ENCODE assay signal across 23 mouse cellular contexts in genomic region chr2:34239315-34239858, GRCm38 (mm10).
DNase-seq lines count a peak whose midpoint lies in the region; ATAC-seq lines count a peak whose summit lies in the region.
"Had no signal": no experiment of that assay in that cellular context is flagged by ENCODE, and none has a peak within 500 bp of the region (broad histone marks: within the 10 kb centered on the region; RNA-seq: fewer than 3 reads in every experiment).

No protein-coding gene starts in this region.

- H3K9ac ChIP-seq in midbrain, embryonic 11.5 days (ENCODE audit: low read length) = no peak overlapping the region
- H3K9ac ChIP-seq in hindbrain, embryonic 15.5 days = no peak overlapping the region
- H3K9ac ChIP-seq in midbrain, embryonic 14.5 days (replicated peaks; ENCODE audit: low read length) = no peak overlapping the region
- H3K9ac ChIP-seq: embryonic facial prominence, embryonic 13.5 days; intestine, embryonic 15.5 days; limb, embryonic 13.5 days; liver, embryonic 12.5 days had no signal

- H3K4me3 ChIP-seq in midbrain, embryonic 11.5 days (ENCODE audit: low read depth, low read length) = no peak overlapping the region
- H3K4me3 ChIP-seq in midbrain, embryonic 10.5 days = no peak overlapping the region
- no peak overlapping the region for H3K4me3 ChIP-seq in hindbrain, embryonic 15.5 days
- no peak overlapping the region for H3K4me3 ChIP-seq in midbrain, embryonic 14.5 days (replicated peaks; ENCODE audit: low read depth, low read length)
- H3K4me3 ChIP-seq: embryonic facial prominence, embryonic 13.5 days; erythroblast, embryonic 14.5 days; intestine, embryonic 15.5 days; limb, embryonic 13.5 days; liver, embryonic 12.5 days had no signal

- H3K4me2 ChIP-seq in midbrain, embryonic 11.5 days = no peak overlapping the region
- H3K4me2 ChIP-seq in hindbrain, embryonic 15.5 days = no peak overlapping the region
- no peak overlapping the region for H3K4me2 ChIP-seq in midbrain, embryonic 14.5 days (ENCODE audit: low read length)
- H3K4me2 ChIP-seq: embryonic facial prominence, embryonic 13.5 days; intestine, embryonic 15.5 days; limb, embryonic 13.5 days; liver, embryonic 12.5 days had no signal

- DNase-seq in midbrain, embryonic 11.5 days (ENCODE audit: low spot score, missing footprints) = no peak
- DNase-seq in midbrain, embryonic 10.5 days (ENCODE audit: low spot score) = no peak
- DNase-seq in midbrain, embryonic 14.5 days = no peak
- no peak for DNase-seq in heart, adult 11 months
- no peak for DNase-seq in kidney, postnatal 4 days
- DNase-seq in testis, postnatal 14 days (ENCODE audit: low spot score) = no peak
- DNase-seq: adrenal gland, adult 2 months; cerebellum, adult 11-12 months; cerebellum, postnatal 10 days; gastrocnemius, postnatal 36 days; heart, postnatal 4 days; kidney, adult 9 months; kidney, postnatal 14 days; lung, adult 18-20 months; lung, postnatal 10 days; right cerebral cortex, postnatal 4 days; thymus, postnatal 4 days had no signal

- H3K9me3 ChIP-seq in midbrain, embryonic 11.5 days (ENCODE audit: control insufficient read depth, low read length) = no peaks in the 10 kb centered on the region
- H3K9me3 ChIP-seq in midbrain, embryonic 10.5 days (replicated peaks) = no peaks in the 10 kb centered on the region
- no peaks in the 10 kb centered on the region for H3K9me3 ChIP-seq in hindbrain, embryonic 15.5 days
- H3K9me3 ChIP-seq in midbrain, embryonic 14.5 days (ENCODE audit: control insufficient read depth, low read length) = no peaks in the 10 kb centered on the region
- H3K9me3 ChIP-seq: embryonic facial prominence, embryonic 13.5 days; intestine, embryonic 15.5 days; limb, embryonic 13.5 days; liver, embryonic 12.5 days had no signal

- peaks cover 18% of the 10 kb centered on the region for H3K4me1 ChIP-seq in midbrain, embryonic 11.5 days (ENCODE audit: control insufficient read depth, insufficient read depth, low read length)
- peaks cover 62% of the 10 kb centered on the region for H3K4me1 ChIP-seq in midbrain, embryonic 10.5 days
- H3K4me1 ChIP-seq in hindbrain, embryonic 15.5 days (replicated peaks) = peaks cover 21% of the 10 kb centered on the region
- peaks cover 52% of the 10 kb centered on the region for H3K4me1 ChIP-seq in midbrain, embryonic 14.5 days (ENCODE audit: control insufficient read depth, insufficient read depth, low read length)
- H3K4me1 ChIP-seq: embryonic facial prominence, embryonic 13.5 days; liver, embryonic 12.5 days had no signal

- ATAC-seq in midbrain, embryonic 11.5 days (ENCODE audit: low FRiP score) = peak; percentile 52; the same call in 1 of the 2 replicates
- ATAC-seq in hindbrain, embryonic 15.5 days (ENCODE audit: low FRiP score, low read depth) = no peak
- no peak; the same call in 1 of the 2 replicates for ATAC-seq in midbrain, embryonic 14.5 days (ENCODE audit: low FRiP score, low TSS enrichment)
- ATAC-seq: intestine, embryonic 15.5 days; liver, embryonic 12.5 days had no signal

- H3K36me3 ChIP-seq in midbrain, embryonic 11.5 days (ENCODE audit: control insufficient read depth, insufficient read depth, low read length) = no peaks in the 10 kb centered on the region
- no peaks in the 10 kb centered on the region for H3K36me3 ChIP-seq in midbrain, embryonic 10.5 days
- no peaks in the 10 kb centered on the region for H3K36me3 ChIP-seq in hindbrain, embryonic 15.5 days
- no peaks in the 10 kb centered on the region for H3K36me3 ChIP-seq in midbrain, embryonic 14.5 days (ENCODE audit: control insufficient read depth, insufficient read depth, low read length)
- H3K36me3 ChIP-seq: embryonic facial prominence, embryonic 13.5 days; intestine, embryonic 15.5 days; limb, embryonic 13.5 days; liver, embryonic 12.5 days had no signal

- 51% methylated on average over 4 of the region's 4 CpGs for WGBS in midbrain, embryonic 11.5 days
- 60% methylated on average over 4 of the region's 4 CpGs for WGBS in midbrain, embryonic 10.5 days
- 37% methylated on average over 4 of the region's 4 CpGs for WGBS in hindbrain, embryonic 15.5 days
- 24% methylated on average over 4 of the region's 4 CpGs for WGBS in midbrain, embryonic 14.5 days

- no peak overlapping the region for H3K27ac ChIP-seq in midbrain, embryonic 11.5 days (ENCODE audit: low read depth, low read length)
- H3K27ac ChIP-seq in midbrain, embryonic 10.5 days (replicated peaks) = no peak overlapping the region; the same call in 1 of the 2 replicates
- H3K27ac ChIP-seq in hindbrain, embryonic 15.5 days (replicated peaks) = 0 out of 2 replicates have a peak overlapping the region, but pooled peaks have one; percentile 4
- H3K27ac ChIP-seq in midbrain, embryonic 14.5 days (replicated peaks; ENCODE audit: low read depth, low read length) = peak overlapping the region; percentile 73; the same call in 1 of the 2 replicates
- H3K27ac ChIP-seq: embryonic facial prominence, embryonic 13.5 days; intestine, embryonic 15.5 days; limb, embryonic 13.5 days; liver, embryonic 12.5 days had no signal

- no peaks in the 10 kb centered on the region for H3K27me3 ChIP-seq in midbrain, embryonic 11.5 days (ENCODE audit: control insufficient read depth, insufficient read depth, low read length)
- H3K27me3 ChIP-seq in midbrain, embryonic 10.5 days (ENCODE audit: low read depth, poor library complexity, severe bottlenecking) = no peaks in the 10 kb centered on the region
- H3K27me3 ChIP-seq in hindbrain, embryonic 15.5 days = no peaks in the 10 kb centered on the region
- H3K27me3 ChIP-seq in midbrain, embryonic 14.5 days (ENCODE audit: control insufficient read depth, insufficient read depth, low read length) = no peaks in the 10 kb centered on the region
- H3K27me3 ChIP-seq: embryonic facial prominence, embryonic 13.5 days; intestine, embryonic 15.5 days; liver, embryonic 12.5 days had no signal

Comparison
In these comparisons a context has a peak if more than half of its experiments do, and no peak if none do; other contexts are left out.
1. H3K27ac ChIP-seq: peak in hindbrain, embryonic 15.5 days (single experiment) and midbrain, embryonic 14.5 days (single experiment); none in midbrain, embryonic 11.5 days (single experiment) and midbrain, embryonic 10.5 days (single experiment).